Mouse (Mus musculus): ENCODE results near the gene Ptpra. TPM values are rescaled to one million over a fixed set of nuclear protein-coding genes. Genes with fewer than 3 reads are reported as not detected.

The Ptpra gene
- polyA plus RNA-seq, 1 experiment from 2014 or later: 99.3 TPM

DNA sequence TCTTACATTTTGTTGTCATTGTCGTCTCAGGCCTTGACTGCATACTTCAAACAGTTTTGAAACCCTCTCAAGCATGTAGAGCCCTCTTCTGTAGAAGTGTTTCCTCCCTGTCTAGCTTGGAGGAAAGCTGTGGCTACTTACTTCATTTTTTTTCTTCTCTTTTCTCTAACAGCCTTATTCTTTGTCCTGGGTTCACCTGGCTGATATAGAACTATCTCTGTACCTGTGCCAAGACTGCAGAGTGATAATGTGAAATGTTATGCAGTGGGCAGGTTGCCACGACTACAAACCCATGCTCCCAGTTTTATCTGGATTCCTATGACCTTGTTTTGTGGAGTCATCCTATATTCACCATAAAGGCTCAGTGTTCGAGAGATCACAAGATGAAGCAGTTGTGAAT, 19.6 kb upstream of the Ptpra start:
- DNase-seq (no peak), ATAC-seq (ENCODE audit: insufficient read depth) (no peak)
- no peaks in the 10 kb centered on the region for H3K9me3 ChIP-seq (ENCODE audit: low read depth, low read length)
- peaks cover 10% of the 10 kb centered on the region; the same call in 1 of the 2 replicates for H3K36me3 ChIP-seq (ENCODE audit: insufficient read depth)
- H3K27me3 ChIP-seq (ENCODE audit: insufficient read depth, low read length): no peaks in the 10 kb centered on the region
- WGBS: 56% methylated on average over 3 of the region's 3 CpGs
- H3K27ac ChIP-seq (ENCODE audit: low read depth): no peak overlapping the region
- no peak overlapping the region for H3K4me3 ChIP-seq (ENCODE audit: low read depth, low read length)
- TF ChIP-seq CTCF (IDR thresholded peaks at IDR 0.05; ENCODE audit: low read depth): no peak
- no peaks in the 10 kb centered on the region for H3K4me1 ChIP-seq (ENCODE audit: insufficient read depth)
- no peak overlapping the region for H3K9ac ChIP-seq
- H3K4me2 ChIP-seq: no peak overlapping the region

DNA sequence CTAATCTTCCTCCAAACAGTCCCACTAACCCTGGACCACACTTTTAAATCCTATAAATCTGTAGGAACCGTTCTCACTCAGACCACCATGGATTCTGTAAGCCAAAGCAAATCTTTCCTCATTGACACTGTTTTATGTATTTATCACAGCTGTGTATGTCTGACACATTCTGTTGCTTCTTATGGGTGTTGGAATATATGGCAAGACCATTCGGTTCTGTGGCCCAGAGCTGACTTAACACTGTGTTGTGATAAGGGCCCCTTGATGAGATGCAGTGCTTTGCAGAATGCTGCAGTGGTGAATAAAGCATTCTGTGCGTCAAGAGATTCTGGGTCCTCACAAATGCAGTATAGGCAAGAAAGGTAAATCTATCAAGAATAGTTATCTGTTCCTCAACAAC, 17.9 kb upstream of the Ptpra start:
- ATAC-seq (ENCODE audit: insufficient read depth): no peak
- Histone ChIP-seq H3K4me1 (ENCODE audit: insufficient read depth) (no peaks in the 10 kb centered on the region), H3K9ac (no peak overlapping the region), H3K4me3 (ENCODE audit: low read depth, low read length) (no peak overlapping the region), H3K27ac (ENCODE audit: low read depth) (no peak overlapping the region), H3K27me3 (ENCODE audit: insufficient read depth, low read length) (no peaks in the 10 kb centered on the region), H3K36me3 (ENCODE audit: insufficient read depth) (peaks cover 10% of the 10 kb centered on the region; the same call in 1 of the 2 replicates), H3K4me2 (no peak overlapping the region), H3K9me3 (ENCODE audit: low read depth, low read length) (no peaks in the 10 kb centered on the region)
- 83% methylated on average over 3 of the region's 3 CpGs for WGBS
- no peak for TF ChIP-seq CTCF (IDR thresholded peaks at IDR 0.05; ENCODE audit: low read depth)
- DNase-seq: no peak

DNA sequence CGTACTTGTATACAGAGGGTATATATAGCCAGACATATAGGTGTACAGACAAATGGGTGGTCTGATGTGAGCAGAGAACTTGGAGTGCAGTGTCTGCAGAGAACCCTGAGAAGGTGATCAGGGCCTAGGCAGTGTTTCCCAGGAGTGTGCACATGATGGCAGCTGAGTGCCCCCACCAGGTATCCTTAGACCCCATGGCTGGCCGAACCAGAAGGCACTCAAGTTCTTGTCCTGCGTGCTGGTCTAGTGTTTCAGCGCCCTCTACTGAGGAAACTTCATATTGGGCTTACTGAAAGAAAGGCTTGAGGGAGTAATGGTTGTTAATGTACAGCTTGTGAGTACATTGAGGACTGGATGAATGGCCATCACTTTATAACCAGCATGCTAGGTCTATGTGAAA, 16.9 kb upstream of the Ptpra start:
- no peak overlapping the region for H3K4me2 ChIP-seq
- H3K27me3 ChIP-seq (ENCODE audit: insufficient read depth, low read length): no peaks in the 10 kb centered on the region
- H3K9ac ChIP-seq: no peak overlapping the region
- peak; percentile 72 for TF ChIP-seq CTCF (IDR thresholded peaks at IDR 0.05; ENCODE audit: low read depth)
- H3K4me3 ChIP-seq (ENCODE audit: low read depth, low read length): no peak overlapping the region
- H3K4me1 ChIP-seq (ENCODE audit: insufficient read depth): no peaks in the 10 kb centered on the region
- ATAC-seq (ENCODE audit: insufficient read depth): peak; percentile 41; the same call in 1 of the 2 replicates
- 22% methylated on average over 4 of the region's 4 CpGs for WGBS
- peak; percentile 86 for DNase-seq
- no peaks in the 10 kb centered on the region for H3K9me3 ChIP-seq (ENCODE audit: low read depth, low read length)
- H3K27ac ChIP-seq (ENCODE audit: low read depth): no peak overlapping the region
- H3K36me3 ChIP-seq (ENCODE audit: insufficient read depth): peaks cover 16% of the 10 kb centered on the region

GRCm38 (mm10) chr2:130436769-130437168, 13.3 kb upstream of the Ptpra start:
- H3K27me3 ChIP-seq (ENCODE audit: insufficient read depth, low read length): no peaks in the 10 kb centered on the region
- peaks cover 49% of the 10 kb centered on the region for H3K36me3 ChIP-seq (ENCODE audit: insufficient read depth)
- no peaks in the 10 kb centered on the region for H3K9me3 ChIP-seq (ENCODE audit: low read depth, low read length)
- H3K9ac ChIP-seq: no peak overlapping the region
- H3K4me1 ChIP-seq (ENCODE audit: insufficient read depth): no peaks in the 10 kb centered on the region
- H3K27ac ChIP-seq (ENCODE audit: low read depth): no peak overlapping the region
- DNase-seq (no peak), ATAC-seq (ENCODE audit: insufficient read depth) (no peak)
- TF ChIP-seq CTCF (IDR thresholded peaks at IDR 0.05; ENCODE audit: low read depth): no peak
- no peak overlapping the region for H3K4me2 ChIP-seq
- H3K4me3 ChIP-seq (ENCODE audit: low read depth, low read length): no peak overlapping the region
- WGBS: 94% methylated on average over 1 of the region's 1 CpGs

- H3K4me1 ChIP-seq (ENCODE audit: insufficient read depth): no peaks in the 10 kb centered on the region
- H3K27ac ChIP-seq (ENCODE audit: low read depth): no peak overlapping the region
- H3K4me2 ChIP-seq: no peak overlapping the region
- ATAC-seq (ENCODE audit: insufficient read depth) (no peak), DNase-seq (no peak)
- TF ChIP-seq CTCF (IDR thresholded peaks at IDR 0.05; ENCODE audit: low read depth): no peak
- WGBS: 86% methylated on average over 3 of the region's 3 CpGs
- no peak overlapping the region for H3K9ac ChIP-seq
- H3K27me3 ChIP-seq (ENCODE audit: insufficient read depth, low read length): no peaks in the 10 kb centered on the region
- no peak overlapping the region for H3K4me3 ChIP-seq (ENCODE audit: low read depth, low read length)
- no peaks in the 10 kb centered on the region for H3K9me3 ChIP-seq (ENCODE audit: low read depth, low read length)
- peaks cover 63% of the 10 kb centered on the region for H3K36me3 ChIP-seq (ENCODE audit: insufficient read depth)
These were observed 11.2 kb upstream of the Ptpra start for GRCm38 (mm10) chr2:130438861-130439260.

GRCm38 (mm10) chr2:130439840-130440480, 10.1 kb upstream of the Ptpra start:
- Histone ChIP-seq H3K4me2 (no peak overlapping the region), H3K4me1 (ENCODE audit: insufficient read depth) (no peaks in the 10 kb centered on the region), H3K27me3 (ENCODE audit: insufficient read depth, low read length) (no peaks in the 10 kb centered on the region), H3K4me3 (ENCODE audit: low read depth, low read length) (no peak overlapping the region), H3K9me3 (ENCODE audit: low read depth, low read length) (no peaks in the 10 kb centered on the region), H3K36me3 (ENCODE audit: insufficient read depth) (peaks cover 69% of the 10 kb centered on the region), H3K9ac (no peak overlapping the region), H3K27ac (ENCODE audit: low read depth) (no peak overlapping the region)
- 86% methylated on average over 4 of the region's 4 CpGs for WGBS
- no peak for DNase-seq
- ATAC-seq (ENCODE audit: insufficient read depth): no peak
- no peak for TF ChIP-seq CTCF (IDR thresholded peaks at IDR 0.05; ENCODE audit: low read depth)

DNA sequence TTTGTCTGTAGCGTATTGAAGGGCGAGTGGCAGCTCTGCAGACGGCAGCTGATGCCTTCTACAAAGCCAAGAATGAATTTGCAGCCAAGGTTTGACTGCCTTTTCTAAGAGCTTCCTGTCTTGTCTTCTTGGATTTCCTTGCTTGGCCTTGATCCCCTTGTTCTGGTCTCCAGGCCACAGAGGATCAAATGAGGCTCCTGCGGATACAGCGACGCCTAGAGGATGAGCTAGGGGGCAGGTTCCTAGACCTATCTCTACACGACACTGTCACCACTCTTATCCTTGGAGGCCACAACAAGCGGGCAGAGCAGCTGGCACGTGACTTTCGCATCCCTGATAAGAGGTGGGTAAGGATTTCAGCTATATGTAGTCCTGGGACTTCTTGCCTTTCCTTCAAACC, 7.9 kb upstream of the Ptpra start:
- TF ChIP-seq CTCF (IDR thresholded peaks at IDR 0.05; ENCODE audit: low read depth): no peak
- no peak overlapping the region for H3K4me3 ChIP-seq (ENCODE audit: low read depth, low read length)
- 84% methylated on average over 10 of the region's 10 CpGs for WGBS
- H3K27me3 ChIP-seq (ENCODE audit: insufficient read depth, low read length): no peaks in the 10 kb centered on the region
- peaks cover 69% of the 10 kb centered on the region for H3K36me3 ChIP-seq (ENCODE audit: insufficient read depth)
- no peaks in the 10 kb centered on the region for H3K4me1 ChIP-seq (ENCODE audit: insufficient read depth)
- no peak overlapping the region for H3K27ac ChIP-seq (ENCODE audit: low read depth)
- no peak for DNase-seq
- no peaks in the 10 kb centered on the region for H3K9me3 ChIP-seq (ENCODE audit: low read depth, low read length)
- no peak overlapping the region for H3K4me2 ChIP-seq
- H3K9ac ChIP-seq: no peak overlapping the region
- ATAC-seq (ENCODE audit: insufficient read depth): no peak

Measured in lung, embryonic 14.5 days (tissue).